Mouse (Mus musculus): ENCODE results near the gene Gm5591. TPM values are rescaled to one million over a fixed set of nuclear protein-coding genes. Genes with fewer than 3 reads are reported as not detected.
"Not testable (repeated sequence)": the region's sequence is repeated elsewhere in the genome, so short reads cannot be mapped to it uniquely, and the experiment has no call there.

The Gm5591 gene
- not detected in 2 replicates for polyA plus RNA-seq (2016; fragmentation: Nextera tagmentation; extraction: Ambion mirVana)

DNA sequence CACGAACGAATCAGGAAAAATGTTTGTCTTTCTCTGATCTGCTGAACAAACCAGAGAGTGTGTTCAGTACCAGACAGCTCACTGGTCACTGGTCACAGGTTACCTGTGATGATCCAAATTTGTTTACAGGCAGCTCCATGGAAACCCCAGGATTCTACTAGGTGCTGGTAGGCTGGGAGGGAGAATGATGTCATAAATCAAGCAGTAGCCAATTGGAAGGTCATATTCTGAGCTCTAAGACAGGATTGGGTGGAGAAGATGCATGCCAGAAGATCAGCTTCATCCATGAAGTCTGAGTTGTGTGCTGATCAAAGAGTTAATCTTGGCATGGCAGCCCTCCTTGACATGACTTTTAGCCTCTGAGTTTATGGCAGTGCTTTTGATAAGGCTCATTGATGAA is at the start of gene Gm5591:
Gene Gm5591 (minus strand): TSS at position 101 of the 400 bp plus-strand sequence.
- 42% methylated on average over 2 of the region's 2 CpGs for WGBS (ENCODE audit: insufficient replicate concordance)
- H3K9ac ChIP-seq; H3K9me3 ChIP-seq (replicated peaks); ATAC-seq; H3K36me3 ChIP-seq; H3K27ac ChIP-seq; H3K4me2 ChIP-seq; H3K4me1 ChIP-seq; H3K27me3 ChIP-seq (replicated peaks); H3K4me3 ChIP-seq: not testable (repeated sequence)

- ATAC-seq; H3K4me3 ChIP-seq; H3K4me2 ChIP-seq; H3K9ac ChIP-seq; H3K4me1 ChIP-seq; H3K27me3 ChIP-seq (replicated peaks); H3K9me3 ChIP-seq (replicated peaks); H3K27ac ChIP-seq; H3K36me3 ChIP-seq: not testable (repeated sequence)
- 50% methylated on average over 1 of the region's 1 CpGs for WGBS (ENCODE audit: insufficient replicate concordance)
Measured at GRCm38 (mm10) chr7:38488468-38488867, 39.5 kb downstream of the Gm5591 start.

Data from liver, embryonic 12.5 days (tissue).